Mouse (Mus musculus): Measurements from ENCODE around the gene Paox. TPM values are rescaled to one million over a fixed set of nuclear protein-coding genes. Genes with fewer than 3 reads are reported as not detected.

The Paox gene
- polyA plus RNA-seq, 1 experiment from 2014 or later: 16.7 TPM

DNA sequence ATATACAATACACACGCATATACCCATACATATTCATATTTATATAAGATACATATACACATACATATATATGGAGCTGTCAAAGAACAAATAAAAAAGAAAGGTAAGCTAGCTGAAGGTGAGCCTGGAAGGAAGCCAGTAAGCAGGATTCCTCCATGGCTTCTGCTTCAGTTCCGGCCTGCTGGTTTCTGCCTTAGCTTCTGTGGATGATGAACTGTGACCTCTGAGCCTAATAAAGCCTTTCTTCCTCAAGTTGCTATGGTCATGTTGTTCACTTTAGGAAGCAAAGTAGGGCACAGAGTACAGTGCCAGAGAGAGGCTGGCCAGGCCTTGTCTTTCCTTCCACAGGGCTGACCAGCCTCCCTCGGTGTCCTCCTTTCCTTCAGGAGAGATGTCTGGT is 55.3 kb downstream of the Paox start:
- Histone ChIP-seq H3K9ac (ENCODE audit: low read depth, low read length) (no peak overlapping the region), H3K27me3 (replicated peaks; ENCODE audit: control insufficient read depth, insufficient read depth, low read length) (no peaks in the 10 kb centered on the region), H3K9me3 (ENCODE audit: control insufficient read depth, low read length) (peaks cover 5% of the 10 kb centered on the region; the same call in 1 of the 2 replicates), H3K4me3 (ENCODE audit: low read depth, low read length) (no peak overlapping the region), H3K4me2 (ENCODE audit: low read depth, low read length) (no peak overlapping the region), H3K36me3 (ENCODE audit: control insufficient read depth, insufficient read depth, low read length) (no peaks in the 10 kb centered on the region), H3K4me1 (ENCODE audit: control insufficient read depth, insufficient read depth, low read length) (no peaks in the 10 kb centered on the region), H3K27ac (replicated peaks; ENCODE audit: low read depth, low read length) (no peak overlapping the region)
- WGBS: 90% methylated on average over 3 of the region's 3 CpGs
- ATAC-seq (ENCODE audit: low read depth): no peak
- DNase-seq (ENCODE audit: low spot score): no peak

DNA sequence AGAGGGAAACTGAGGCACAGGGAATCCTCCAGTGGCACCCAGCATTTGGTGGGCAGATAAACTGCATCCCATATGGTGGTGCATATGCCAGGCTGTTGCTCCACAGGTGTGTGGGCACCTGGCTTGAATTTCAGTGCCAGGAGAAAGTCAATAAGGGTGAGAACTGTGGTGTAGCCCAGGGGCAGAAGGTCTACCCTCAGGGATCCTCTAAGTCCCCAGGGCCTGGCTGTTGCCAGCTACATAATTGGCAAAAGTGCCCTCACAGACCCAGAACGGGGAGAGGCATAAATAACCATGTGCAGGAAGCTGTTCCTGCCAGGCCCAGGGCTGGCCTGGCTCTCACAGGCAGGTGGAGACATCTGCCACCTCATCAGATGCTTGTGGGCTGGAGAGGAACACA is 57.3 kb downstream of the Paox start, which contains the start of gene Olfr523:
Gene Olfr523 (plus strand): TSS at position 282 of the 400 bp plus-strand sequence.
- Histone ChIP-seq H3K27ac (replicated peaks; ENCODE audit: low read depth, low read length) (no peak within 1 kb of the TSS), H3K4me3 (ENCODE audit: low read depth, low read length) (no peak within 1 kb of the TSS), H3K9ac (ENCODE audit: low read depth, low read length) (no peak within 1 kb of the TSS), H3K9me3 (ENCODE audit: control insufficient read depth, low read length) (no peaks in the 10 kb centered on the region), H3K4me1 (ENCODE audit: control insufficient read depth, insufficient read depth, low read length) (no peaks in the 10 kb centered on the region), H3K4me2 (ENCODE audit: low read depth, low read length) (no peak within 1 kb of the TSS), H3K27me3 (replicated peaks; ENCODE audit: control insufficient read depth, insufficient read depth, low read length) (no peaks in the 10 kb centered on the region; the same call in 1 of the 2 replicates), H3K36me3 (ENCODE audit: control insufficient read depth, insufficient read depth, low read length) (no peaks in the 10 kb centered on the region)
- WGBS: 14% methylated on average over 1 of the region's 1 CpGs
- no peak for DNase-seq (ENCODE audit: low spot score)
- no peak for ATAC-seq (ENCODE audit: low read depth)

DNA sequence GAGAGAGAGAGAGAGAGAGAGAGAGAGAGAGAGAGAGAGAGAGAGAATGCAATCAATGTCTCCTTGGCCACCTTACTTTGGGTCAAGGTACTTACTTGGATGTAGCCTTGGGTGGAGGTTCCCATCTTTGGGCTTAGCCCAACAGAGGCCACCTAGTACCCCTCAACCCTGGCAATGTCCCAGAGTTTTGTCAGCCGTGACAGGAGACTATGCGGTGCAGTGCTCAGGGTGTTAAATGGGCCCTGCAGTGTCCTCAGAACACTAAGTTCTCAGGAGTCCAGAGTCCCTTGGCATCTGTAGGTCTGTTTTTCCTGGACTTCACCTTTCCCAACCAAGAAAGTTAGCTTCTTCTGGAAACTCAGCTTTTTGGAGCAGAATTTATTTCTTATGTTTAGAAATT is 63.6 kb downstream of the Paox start:
- Histone ChIP-seq H3K4me3 (ENCODE audit: low read depth, low read length) (no peak overlapping the region), H3K9ac (ENCODE audit: low read depth, low read length) (no peak overlapping the region), H3K27ac (replicated peaks; ENCODE audit: low read depth, low read length) (no peak overlapping the region), H3K36me3 (ENCODE audit: control insufficient read depth, insufficient read depth, low read length) (no peaks in the 10 kb centered on the region), H3K4me2 (ENCODE audit: low read depth, low read length) (no peak overlapping the region), H3K9me3 (ENCODE audit: control insufficient read depth, low read length) (no peaks in the 10 kb centered on the region), H3K27me3 (replicated peaks; ENCODE audit: control insufficient read depth, insufficient read depth, low read length) (no peaks in the 10 kb centered on the region; the same call in 1 of the 2 replicates), H3K4me1 (ENCODE audit: control insufficient read depth, insufficient read depth, low read length) (no peaks in the 10 kb centered on the region)
- 84% methylated on average over 2 of the region's 2 CpGs for whole genome bisulfite sequencing
- ATAC-seq (ENCODE audit: low read depth): no peak
- no peak for DNase-seq (ENCODE audit: low spot score)

DNA sequence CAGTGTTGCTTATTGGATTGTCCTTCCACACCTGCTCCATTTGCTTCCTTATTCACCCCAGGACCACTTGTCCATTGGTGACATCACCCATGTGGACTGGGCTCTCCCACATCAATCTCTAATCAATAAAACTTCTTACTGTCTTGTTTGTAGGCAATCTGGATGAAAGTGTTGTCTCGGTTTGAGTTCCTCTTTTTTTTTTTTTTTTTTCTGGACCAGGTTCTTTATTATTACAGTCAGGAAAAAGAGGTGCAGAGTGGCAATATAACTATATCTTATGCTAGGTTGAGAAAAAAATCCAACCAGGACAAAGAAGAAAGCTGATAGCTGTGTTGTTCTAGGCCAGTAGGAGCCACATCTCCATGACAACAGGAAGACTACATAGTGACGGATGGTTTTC is 65.1 kb downstream of the Paox start:
- no peak for ATAC-seq (ENCODE audit: low read depth)
- Histone ChIP-seq H3K9ac (ENCODE audit: low read depth, low read length) (no peak overlapping the region), H3K4me2 (ENCODE audit: low read depth, low read length) (no peak overlapping the region), H3K4me1 (ENCODE audit: control insufficient read depth, insufficient read depth, low read length) (no peaks in the 10 kb centered on the region), H3K27ac (replicated peaks; ENCODE audit: low read depth, low read length) (no peak overlapping the region), H3K9me3 (ENCODE audit: control insufficient read depth, low read length) (no peaks in the 10 kb centered on the region), H3K36me3 (ENCODE audit: control insufficient read depth, insufficient read depth, low read length) (no peaks in the 10 kb centered on the region), H3K4me3 (ENCODE audit: low read depth, low read length) (no peak overlapping the region), H3K27me3 (replicated peaks; ENCODE audit: control insufficient read depth, insufficient read depth, low read length) (no peaks in the 10 kb centered on the region; the same call in 1 of the 2 replicates)
- 79% methylated on average over 2 of the region's 2 CpGs for WGBS
- no peak for DNase-seq (ENCODE audit: low spot score)

DNA sequence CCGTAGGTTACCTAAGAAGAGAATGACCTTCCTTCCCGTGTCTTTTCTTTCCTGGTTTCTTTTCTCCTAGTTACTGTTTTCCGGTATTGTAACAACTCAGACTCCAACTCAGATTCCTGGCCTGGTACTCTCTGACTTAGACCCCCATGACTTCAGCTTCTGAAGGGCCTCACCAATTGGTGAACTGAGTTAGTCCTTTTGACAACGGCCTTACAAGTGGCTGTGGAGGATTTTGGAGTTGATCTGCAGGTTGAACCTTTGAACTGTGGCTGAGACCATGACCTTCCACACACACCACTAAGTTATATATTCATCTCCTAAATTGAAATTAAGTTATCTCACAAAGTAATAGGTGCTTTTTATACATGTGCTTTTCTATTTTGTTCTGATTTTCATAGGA is 68.6 kb downstream of the Paox start:
- 87% methylated on average over 4 of the region's 4 CpGs for WGBS
- ATAC-seq (ENCODE audit: low read depth) (no peak), DNase-seq (ENCODE audit: low spot score) (no peak)
- no peaks in the 10 kb centered on the region for H3K9me3 ChIP-seq (ENCODE audit: control insufficient read depth, low read length)
- no peak overlapping the region for H3K4me2 ChIP-seq (ENCODE audit: low read depth, low read length)
- no peak overlapping the region for H3K9ac ChIP-seq (ENCODE audit: low read depth, low read length)
- no peaks in the 10 kb centered on the region for H3K27me3 ChIP-seq (replicated peaks; ENCODE audit: control insufficient read depth, insufficient read depth, low read length)
- H3K27ac ChIP-seq (replicated peaks; ENCODE audit: low read depth, low read length): no peak overlapping the region
- no peaks in the 10 kb centered on the region for H3K36me3 ChIP-seq (ENCODE audit: control insufficient read depth, insufficient read depth, low read length)
- no peak overlapping the region for H3K4me3 ChIP-seq (ENCODE audit: low read depth, low read length)
- H3K4me1 ChIP-seq (ENCODE audit: control insufficient read depth, insufficient read depth, low read length): no peaks in the 10 kb centered on the region

Other genes with a start within 250 kb of the Paox start
- 0.77 and 1.5 TPM in 2 replicates for gene Kndc1, start 221.1 kb upstream of the Paox start, polyA plus RNA-seq (2014; fragmentation: Nextera tagmentation; extraction: Ambion mirVana)
- 0.22 TPM in 1 of 2 replicates, not detected in the other for gene Utf1, start 172.0 kb upstream of the Paox start, polyA plus RNA-seq (2014; fragmentation: Nextera tagmentation; extraction: Ambion mirVana)
- gene 6430531B16Rik, start 137.0 kb upstream of the Paox start, polyA plus RNA-seq (2014; fragmentation: Nextera tagmentation; extraction: Ambion mirVana): 0.48 and 2.4 TPM in 2 replicates
- gene Adam8, start 123.2 kb upstream of the Paox start, polyA plus RNA-seq (2014; fragmentation: Nextera tagmentation; extraction: Ambion mirVana): 1.5 and 2.4 TPM in 2 replicates
- 31.1 and 31.4 TPM in 2 replicates for gene Zfp511, start 79.4 kb upstream of the Paox start, polyA plus RNA-seq (2014; fragmentation: Nextera tagmentation; extraction: Ambion mirVana)
- 46.2 and 58.5 TPM in 2 replicates for gene Tubgcp2, start 79.1 kb upstream of the Paox start, polyA plus RNA-seq (2014; fragmentation: Nextera tagmentation; extraction: Ambion mirVana)
- not detected in 2 replicates for gene Msx3, start 66.7 kb upstream of the Paox start, polyA plus RNA-seq (2014; fragmentation: Nextera tagmentation; extraction: Ambion mirVana)
- gene Caly, start 33.3 kb upstream of the Paox start, polyA plus RNA-seq (2014; fragmentation: Nextera tagmentation; extraction: Ambion mirVana): 3.4 and 3.6 TPM in 2 replicates
- gene Prap1, start 22.4 kb upstream of the Paox start, polyA plus RNA-seq (2014; fragmentation: Nextera tagmentation; extraction: Ambion mirVana): 0.60 TPM in 1 of 2 replicates, not detected in the other
- 26.0 and 29.4 TPM in 2 replicates for gene Fuom, start 13.4 kb upstream of the Paox start, polyA plus RNA-seq (2014; fragmentation: Nextera tagmentation; extraction: Ambion mirVana)
- gene Echs1, start 677 bp downstream of the Paox start, polyA plus RNA-seq (2014; fragmentation: Nextera tagmentation; extraction: Ambion mirVana): 136 and 146 TPM in 2 replicates
- 25.0 and 25.4 TPM in 2 replicates for gene Mtg1, start 21.8 kb downstream of the Paox start, polyA plus RNA-seq (2014; fragmentation: Nextera tagmentation; extraction: Ambion mirVana)
- gene Sprn, start 39.1 kb downstream of the Paox start, polyA plus RNA-seq (2014; fragmentation: Nextera tagmentation; extraction: Ambion mirVana): 1.6 and 2.5 TPM in 2 replicates
- gene Olfr522, start 49.0 kb downstream of the Paox start, polyA plus RNA-seq (2014; fragmentation: Nextera tagmentation; extraction: Ambion mirVana): not detected in 2 replicates
- 0.20 and 0.22 TPM in 2 replicates for gene Olfr523, start 57.4 kb downstream of the Paox start, polyA plus RNA-seq (2014; fragmentation: Nextera tagmentation; extraction: Ambion mirVana)
- 0.25 TPM in 1 of 2 replicates, not detected in the other for gene Olfr524, start 90.2 kb downstream of the Paox start, polyA plus RNA-seq (2014; fragmentation: Nextera tagmentation; extraction: Ambion mirVana)
- gene Cd163l1, start 102.5 kb downstream of the Paox start, polyA plus RNA-seq (2014; fragmentation: Nextera tagmentation; extraction: Ambion mirVana): 0.06 TPM in 1 of 2 replicates, not detected in the other
- not detected in 2 replicates for gene 5830411N06Rik, start 131.5 kb downstream of the Paox start, polyA plus RNA-seq (2014; fragmentation: Nextera tagmentation; extraction: Ambion mirVana)
- gene Olfr525, start 205.1 kb downstream of the Paox start, polyA plus RNA-seq (2014; fragmentation: Nextera tagmentation; extraction: Ambion mirVana): not detected in 2 replicates
- not detected in 2 replicates for gene Olfr527, start 218.2 kb downstream of the Paox start, polyA plus RNA-seq (2014; fragmentation: Nextera tagmentation; extraction: Ambion mirVana)
- not detected in 2 replicates for gene Olfr60, start 245.9 kb downstream of the Paox start, polyA plus RNA-seq (2014; fragmentation: Nextera tagmentation; extraction: Ambion mirVana)